Mouse (Mus musculus): ENCODE measurements around the gene Apol8.

GRCm38 (mm10) chr15:77752443-77752842, 4.4 kb downstream of the Apol8 start:
- TF ChIP-seq CTCF (IDR thresholded peaks at IDR 0.05) (no peak), EP300 (IDR thresholded peaks at IDR 0.05) (no peak)

Measured in lung, postnatal 0 days (tissue).